Mouse (Mus musculus) gastrocnemius, adult 2 months (tissue): ENCODE data around the gene Unc13a. TPM values are rescaled to one million over a fixed set of nuclear protein-coding genes. Genes with fewer than 3 reads are reported as not detected.
"Not testable (repeated sequence)": the region's sequence is repeated elsewhere in the genome, so short reads cannot be mapped to it uniquely, and the experiment has no call there.

Source experiments
- DNase-seq: peaks from one replicate; pipeline ENCODE4 v3.0.0; 2022
- H3K27ac ChIP-seq: fragments of 200-600 bp; 2 replicates; pipeline ENCODE4 v1.8.1; 2022; ENCODE audit warnings: mild to moderate bottlenecking
- H3K4me3 ChIP-seq: fragments of 200-600 bp; 2 replicates; pipeline ENCODE4 v1.8.1; 2022; ENCODE audit warnings: mild to moderate bottlenecking, moderate library complexity
- CTCF ChIP-seq: fragments of 200-600 bp; IDR thresholded peaks from 2 replicates; pipeline ENCODE4 v1.8.1; 2022; ENCODE audit warnings: antibody characterized with exemption, mild to moderate bottlenecking, moderate library complexity
- intact Hi-C: fragments of 180-260 bp; cut with DNase I; formaldehyde crosslinking; loops from one replicate; pipeline ENCODE4 v1.15.1; 2025
- total RNA-seq, 2 experiments: library from RNA; stranded (reverse); gene quantifications; 2 replicates each; pipeline ENCODE4 v1.2.3; 2021

The Unc13a gene
- total RNA-seq, 2 experiments from 2014 or later, result not detected

- DNase-seq, result no peak
- Histone ChIP-seq H3K4me3 (peak overlapping the region; percentile 72), H3K27ac (peak overlapping the region; percentile 86; the same call in 1 of the 2 replicates)
- peak; percentile 16; the same call in 1 of the 2 replicates for TF ChIP-seq CTCF
- intact Hi-C loops, result no loop called here
Observed at GRCm38 (mm10) chr8:71702087-71702432, 30.5 kb upstream of the Unc13a start.

- Histone ChIP-seq H3K27ac (peak within 1 kb of the TSS; percentile 86), H3K4me3 (peak within 1 kb of the TSS; percentile 72)
- intact Hi-C loops, result no loop called here
Observed at GRCm38 (mm10) chr8:71701414-71702086, 30.0 kb upstream of the Unc13a start, which contains the start of gene B3gnt3. Gene B3gnt3 (minus strand): TSS chr8:71701789.

GRCm38 (mm10) chr8:71700493-71701269 is 29.1 kb upstream of the Unc13a start:
- peak; percentile 49 for DNase-seq
- no peak for TF ChIP-seq CTCF
- H3K4me3 ChIP-seq, result peak overlapping the region; percentile 72
- H3K27ac ChIP-seq, result peak overlapping the region; percentile 86
- intact Hi-C loops, result no loop called here

More at GRCm38 (mm10) chr8:71701414-71702086, 30.0 kb upstream of the Unc13a start, which contains the start of gene B3gnt3:
- DNase-seq, result no peak
- TF ChIP-seq CTCF, result no peak

GRCm38 (mm10) chr8:71695456-71695855 is 23.9 kb upstream of the Unc13a start:
- peak; percentile 40; the same call in 1 of the 2 replicates for TF ChIP-seq CTCF

GRCm38 (mm10) chr8:71693166-71694041 is 21.8 kb upstream of the Unc13a start:
- no peak overlapping the region for H3K4me3 ChIP-seq
- H3K27ac ChIP-seq, result no peak overlapping the region
- no peak for TF ChIP-seq CTCF
- no peak for DNase-seq
- intact Hi-C loops, result no loop called here

More at GRCm38 (mm10) chr8:71695456-71695855, 23.9 kb upstream of the Unc13a start:
- H3K27ac ChIP-seq, H3K4me3 ChIP-seq, DNase-seq, intact Hi-C loops: not testable (repeated sequence)

- H3K4me3 ChIP-seq, result no peak overlapping the region
- TF ChIP-seq CTCF, result no peak
- H3K27ac ChIP-seq, result no peak overlapping the region
- intact Hi-C loops, result no loop called here
- DNase-seq, result no peak
Observed at GRCm38 (mm10) chr8:71692509-71692908, 21.0 kb upstream of the Unc13a start.

GRCm38 (mm10) chr8:71689028-71689427 is 17.5 kb upstream of the Unc13a start, which contains the start of gene Insl3:
Gene Insl3 (plus strand): TSS chr8:71689214.
- no peak for TF ChIP-seq CTCF
- intact Hi-C loops, result no loop called here
- H3K27ac ChIP-seq, result no peak within 1 kb of the TSS
- no peak for DNase-seq
- H3K4me3 ChIP-seq, result no peak within 1 kb of the TSS

- Histone ChIP-seq H3K4me3 (no peak overlapping the region), H3K27ac (no peak overlapping the region)
- TF ChIP-seq CTCF, result no peak
- intact Hi-C loops, result no loop called here
- no peak for DNase-seq
Observed at GRCm38 (mm10) chr8:71687616-71688015, 16.1 kb upstream of the Unc13a start.

GRCm38 (mm10) chr8:71686143-71686734 is 14.7 kb upstream of the Unc13a start:
- intact Hi-C loops, result no loop called here
- no peak for DNase-seq
- TF ChIP-seq CTCF, result no peak
- Histone ChIP-seq H3K4me3 (no peak overlapping the region), H3K27ac (no peak overlapping the region)

GRCm38 (mm10) chr8:71685573-71685972 is 14.0 kb upstream of the Unc13a start:
- DNase-seq, result no peak
- TF ChIP-seq CTCF, result no peak
- Histone ChIP-seq H3K27ac (no peak overlapping the region), H3K4me3 (no peak overlapping the region)
- intact Hi-C loops, result no loop called here

GRCm38 (mm10) chr8:71684701-71685100 is 13.1 kb upstream of the Unc13a start:
- intact Hi-C loops, result no loop called here
- no peak for DNase-seq
- Histone ChIP-seq H3K27ac (no peak overlapping the region), H3K4me3 (no peak overlapping the region)
- TF ChIP-seq CTCF, result no peak

- intact Hi-C loops, result no loop called here
- Histone ChIP-seq H3K4me3 (no peak overlapping the region), H3K27ac (no peak overlapping the region)
- DNase-seq, result no peak
- no peak for TF ChIP-seq CTCF
Observed at GRCm38 (mm10) chr8:71682832-71683231, 11.3 kb upstream of the Unc13a start.
